Mouse (Mus musculus) stomach, postnatal 0 days (tissue): ENCODE measurements around the gene Dmd. TPM values are rescaled to one million over a fixed set of nuclear protein-coding genes. Genes with fewer than 3 reads are reported as not detected.

ENCODE experiments used
- ATAC-seq: fragments of 200-750 bp; cut with Nextera tagmentation; 2 replicates; pipeline ENCODE4 v1.8.0; 2017; ENCODE audit not compliant: low FRiP score, low TSS enrichment
- DNase-seq: peaks from one replicate; pipeline ENCODE4 v3.0.0-alpha.2; 2016; ENCODE audit warnings: low spot score
- H3K27ac ChIP-seq: fragments of 300-500 bp; sonication (generic); replicated peaks from 2 replicates; pipeline ENCODE4 v1.5.1; 2014; ENCODE audit warnings: mild to moderate bottlenecking, control low read depth
- H3K27me3 ChIP-seq: fragments of 300-500 bp; sonication (generic); 2 replicates; pipeline ENCODE4 v1.6.1; 2014; ENCODE audit warnings: low read length; ENCODE audit not compliant: control insufficient read depth, insufficient read depth
- H3K36me3 ChIP-seq: fragments of 300-500 bp; sonication (generic); 2 replicates; pipeline ENCODE4 v1.6.1; 2014; ENCODE audit warnings: low read length, mixed read lengths; ENCODE audit not compliant: control insufficient read depth, insufficient read depth
- H3K4me1 ChIP-seq: fragments of 300-500 bp; sonication (generic); replicated peaks from 2 replicates; pipeline ENCODE4 v1.6.1; 2014; ENCODE audit warnings: antibody characterized with exemption; ENCODE audit not compliant: control insufficient read depth, insufficient read depth
- H3K4me2 ChIP-seq: fragments of 300-500 bp; sonication (generic); replicated peaks from 2 replicates; pipeline ENCODE4 v1.6.1; 2014; ENCODE audit warnings: low read depth, mild to moderate bottlenecking, control low read depth, moderate library complexity
- H3K4me3 ChIP-seq: fragments of 300-500 bp; sonication (generic); 2 replicates; pipeline ENCODE4 v1.5.1; 2014; ENCODE audit warnings: low read depth, low read length, control low read depth
- H3K9ac ChIP-seq: fragments of 300-500 bp; sonication (generic); 2 replicates; pipeline ENCODE4 v1.6.1; 2014; ENCODE audit warnings: mild to moderate bottlenecking, low read length, control low read depth, mixed read lengths
- H3K9me3 ChIP-seq: fragments of 300-500 bp; sonication (generic); 2 replicates; pipeline ENCODE4 v1.6.1; 2016; ENCODE audit warnings: low read length; ENCODE audit not compliant: control insufficient read depth
- CTCF ChIP-seq: IDR thresholded peaks from 2 replicates; pipeline ENCODE4 v1.5.1; 2016; ENCODE audit warnings: antibody characterized with exemption, low read depth, mild to moderate bottlenecking, moderate library complexity
- EP300 ChIP-seq: optimal IDR thresholded peaks from 2 replicates; pipeline ENCODE3; 2016; ENCODE audit warnings: antibody characterized with exemption
- WGBS: fragments of 180-500 bp; shearing (Covaris S2); extraction: QIAGEN DNeasy Blood & Tissue Kit; methylation state at CpG from one replicate; pipeline ENCODE4 v1.1.7; 2014; 5-methylcytosine and 5-hydroxymethylcytosine counted together
- polyA plus RNA-seq: library from polyadenylated mRNA; unstranded; fragments of >200 nt; fragmentation: Nextera tagmentation; extraction: Ambion mirVana; gene quantifications from 2 replicates; pipeline ENCODE4 v1.2.1, GENCODE M21; 2015

The Dmd gene
- polyA plus RNA-seq, result 15.5 and 16.2 TPM in 2 replicates

DNA sequence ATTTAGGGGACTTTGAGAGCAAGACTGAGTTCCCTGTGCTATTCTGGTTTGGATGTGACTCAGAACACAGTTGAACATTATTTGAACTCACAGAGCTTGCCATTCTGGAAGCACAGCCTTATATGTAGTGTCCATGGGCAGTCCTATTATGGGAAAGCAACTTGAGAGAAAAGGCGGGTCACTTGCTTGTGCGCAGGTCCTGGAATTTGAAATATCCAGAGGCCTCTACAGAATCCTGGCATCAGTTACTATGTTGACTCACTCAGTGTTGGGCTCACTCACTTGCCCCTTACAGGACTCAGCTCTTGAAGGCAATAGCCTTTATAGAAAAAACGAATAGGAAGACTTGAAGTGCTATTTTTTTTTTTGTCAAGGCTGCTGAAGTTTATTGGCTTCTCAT lies at the start of gene Dmd:
Dmd (plus strand) TSS at position 241 of the 400 bp plus-strand sequence.
- Histone ChIP-seq H3K27ac (no peak within 1 kb of the TSS), H3K9me3 (no peaks in the 10 kb centered on the region), H3K4me1 (no peaks in the 10 kb centered on the region), H3K4me3 (no peak within 1 kb of the TSS), H3K9ac (no peak within 1 kb of the TSS), H3K36me3 (no peaks in the 10 kb centered on the region), H3K4me2 (no peak within 1 kb of the TSS), H3K27me3 (no peaks in the 10 kb centered on the region)
- ATAC-seq (no peak; the same call in 1 of the 2 replicates), DNase-seq (no peak)
- WGBS, result 46% methylated on average over 3 of the region's 3 CpGs
- TF ChIP-seq EP300, result no peak
- TF ChIP-seq CTCF, result no peak

DNA sequence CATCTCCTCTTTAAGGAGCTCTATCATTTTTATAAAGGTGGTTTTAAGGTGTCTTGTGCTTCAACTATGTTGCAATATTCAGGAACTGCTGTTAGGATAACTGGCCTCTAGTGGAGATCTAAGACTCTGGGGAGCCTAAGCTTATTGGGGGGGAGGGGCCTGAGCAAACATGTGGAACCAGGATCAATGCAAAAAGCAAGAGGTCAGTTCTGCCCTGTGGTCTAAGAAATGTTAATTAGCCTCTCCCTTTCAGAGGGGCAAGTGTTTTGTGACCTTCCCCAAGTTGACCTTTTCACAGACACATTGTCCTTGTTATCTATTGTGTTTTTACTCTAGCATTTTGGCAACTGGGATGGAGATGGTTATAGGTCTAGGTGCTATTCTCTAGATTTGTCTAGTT lies 47.2 kb upstream of the Dmd start:
- Histone ChIP-seq H3K4me1 (no peaks in the 10 kb centered on the region), H3K4me2 (no peak overlapping the region), H3K36me3 (no peaks in the 10 kb centered on the region), H3K4me3 (no peak overlapping the region), H3K9me3 (no peaks in the 10 kb centered on the region), H3K27ac (no peak overlapping the region), H3K9ac (no peak overlapping the region), H3K27me3 (no peaks in the 10 kb centered on the region)
- ATAC-seq, result no peak
- DNase-seq, result no peak
- TF ChIP-seq EP300, result no peak
- TF ChIP-seq CTCF, result no peak

- TF ChIP-seq EP300 (no peak), CTCF (no peak)
- H3K9me3 ChIP-seq, result no peaks in the 10 kb centered on the region
- DNase-seq, result no peak
- no peak overlapping the region for H3K4me3 ChIP-seq
- H3K4me2 ChIP-seq, result no peak overlapping the region
- H3K9ac ChIP-seq, result no peak overlapping the region
- no peaks in the 10 kb centered on the region for H3K27me3 ChIP-seq
- WGBS, result 78% methylated on average over 1 of the region's 1 CpGs
- ATAC-seq, result no peak
- no peaks in the 10 kb centered on the region for H3K4me1 ChIP-seq
- H3K36me3 ChIP-seq, result no peaks in the 10 kb centered on the region
- H3K27ac ChIP-seq, result no peak overlapping the region
Observed at GRCm38 (mm10) chrX:82987683-82988082, 39.0 kb downstream of the Dmd start.

DNA sequence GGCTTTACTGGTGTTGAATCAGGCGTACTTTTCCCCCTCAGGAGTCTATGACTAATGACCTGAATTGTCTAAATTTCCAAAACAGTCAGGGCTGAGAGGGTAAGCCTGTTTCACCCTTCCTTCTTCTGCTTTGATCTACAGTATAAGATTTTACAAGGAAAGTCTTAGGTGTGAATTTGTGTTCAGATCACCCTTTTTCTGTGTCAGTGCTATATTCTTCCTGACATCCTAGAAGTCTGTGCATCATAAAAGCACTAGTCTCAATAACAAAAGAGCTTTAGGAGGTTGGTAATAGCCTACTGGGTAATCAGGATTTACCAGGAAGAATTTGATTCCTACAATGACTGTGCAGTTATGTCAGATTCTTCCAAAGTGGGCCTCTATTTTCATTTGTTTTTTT lies 101.5 kb downstream of the Dmd start:
- ATAC-seq (no peak), DNase-seq (no peak)
- Histone ChIP-seq H3K9ac (no peak overlapping the region), H3K4me2 (no peak overlapping the region), H3K27me3 (no peaks in the 10 kb centered on the region), H3K27ac (no peak overlapping the region), H3K4me3 (no peak overlapping the region), H3K36me3 (no peaks in the 10 kb centered on the region), H3K9me3 (no peaks in the 10 kb centered on the region), H3K4me1 (no peaks in the 10 kb centered on the region)
- TF ChIP-seq EP300 (no peak), CTCF (no peak)
- 74% methylated on average over 1 of the region's 1 CpGs for WGBS

- WGBS, result 43% methylated on average over 2 of the region's 2 CpGs
- Histone ChIP-seq H3K27ac (peak overlapping the region; percentile 65), H3K4me1 (no peaks in the 10 kb centered on the region), H3K4me3 (no peak overlapping the region), H3K27me3 (no peaks in the 10 kb centered on the region), H3K4me2 (no peak overlapping the region), H3K36me3 (no peaks in the 10 kb centered on the region), H3K9ac (no peak overlapping the region), H3K9me3 (no peaks in the 10 kb centered on the region)
- DNase-seq, result no peak
- TF ChIP-seq EP300 (no peak), CTCF (no peak)
- ATAC-seq, result no peak
Observed at GRCm38 (mm10) chrX:83116171-83116876, 167.7 kb downstream of the Dmd start.

- no peak overlapping the region for H3K9ac ChIP-seq
- no peaks in the 10 kb centered on the region for H3K9me3 ChIP-seq
- TF ChIP-seq EP300 (no peak), CTCF (no peak)
- no peak for ATAC-seq
- no peaks in the 10 kb centered on the region for H3K4me1 ChIP-seq
- 36% methylated on average over 2 of the region's 2 CpGs for WGBS
- no peaks in the 10 kb centered on the region for H3K36me3 ChIP-seq
- no peak for DNase-seq
- no peak overlapping the region for H3K4me3 ChIP-seq
- no peak overlapping the region for H3K27ac ChIP-seq
- H3K4me2 ChIP-seq, result no peak overlapping the region
- H3K27me3 ChIP-seq, result no peaks in the 10 kb centered on the region
Observed at GRCm38 (mm10) chrX:83117198-83117597, 168.5 kb downstream of the Dmd start.
